Mouse (Mus musculus) heart, adult 9 months (tissue): ENCODE measurements around the gene Cdkl4.
"Not testable (repeated sequence)": the region's sequence is repeated elsewhere in the genome, so short reads cannot be mapped to it uniquely, and the experiment has no call there.

Experiments used
- DNase-seq, 2 experiments: peaks; one replicate each; pipeline ENCODE4 v3.0.0; 2022; ENCODE audit warnings: low spot score in 2 of 2

Cdkl4 gene

GRCm38 (mm10) chr17:80563762-80564610, 13.6 kb downstream of the Cdkl4 start:
- peak; percentile 27 to 51 for DNase-seq

- no peak for DNase-seq
These were observed 14.8 kb downstream of the Cdkl4 start for GRCm38 (mm10) chr17:80562792-80563191.

- peak; percentile 45 to 64 for DNase-seq
These were observed 16.8 kb downstream of the Cdkl4 start for GRCm38 (mm10) chr17:80560669-80561401.

- no peak for DNase-seq
These were observed 17.9 kb downstream of the Cdkl4 start for GRCm38 (mm10) chr17:80559745-80560144.

GRCm38 (mm10) chr17:80559050-80559449, 18.6 kb downstream of the Cdkl4 start:
- DNase-seq, result peak in 1 of 2 experiments; percentile 19

GRCm38 (mm10) chr17:80558583-80558982, 19.0 kb downstream of the Cdkl4 start:
- DNase-seq, result no peak

GRCm38 (mm10) chr17:80557461-80557860, 20.2 kb downstream of the Cdkl4 start:
- no peak for DNase-seq

- peak; percentile 64 to 75 for DNase-seq
These were observed 24.0 kb downstream of the Cdkl4 start for GRCm38 (mm10) chr17:80553318-80554270.

- DNase-seq, result no peak
These were observed 25.0 kb downstream of the Cdkl4 start for GRCm38 (mm10) chr17:80552653-80553052.

- DNase-seq, result no peak
These were observed 26.6 kb downstream of the Cdkl4 start for GRCm38 (mm10) chr17:80550981-80551380.

GRCm38 (mm10) chr17:80546846-80547245, 30.8 kb downstream of the Cdkl4 start:
- DNase-seq, result no peak

GRCm38 (mm10) chr17:80546227-80546626, 31.4 kb downstream of the Cdkl4 start:
- no peak for DNase-seq

- no peak for DNase-seq
These were observed 34.0 kb downstream of the Cdkl4 start for GRCm38 (mm10) chr17:80543646-80544045.

- DNase-seq, result no peak
These were observed 40.5 kb downstream of the Cdkl4 start for GRCm38 (mm10) chr17:80537136-80537535.

GRCm38 (mm10) chr17:80535633-80536032, 42.0 kb downstream of the Cdkl4 start:
- no peak for DNase-seq

GRCm38 (mm10) chr17:80531351-80531750, 46.3 kb downstream of the Cdkl4 start:
- DNase-seq, result not testable (repeated sequence)

GRCm38 (mm10) chr17:80523231-80523630, 54.4 kb downstream of the Cdkl4 start:
- no peak for DNase-seq

- DNase-seq, result no peak
These were observed 55.4 kb downstream of the Cdkl4 start for GRCm38 (mm10) chr17:80522229-80522556.

- no peak for DNase-seq
These were observed 55.9 kb downstream of the Cdkl4 start for GRCm38 (mm10) chr17:80521521-80522228.

GRCm38 (mm10) chr17:80520537-80520936, 57.1 kb downstream of the Cdkl4 start:
- DNase-seq, result no peak

- no peak for DNase-seq
These were observed 58.8 kb downstream of the Cdkl4 start for GRCm38 (mm10) chr17:80518811-80519210.
